Mouse (Mus musculus) bone marrow, adult 2 months (tissue): ENCODE measurements around the gene Olfr853. TPM values are rescaled to one million over a fixed set of nuclear protein-coding genes. Genes with fewer than 3 reads are reported as not detected.

Experiments
- H3K27ac ChIP-seq: fragments of 200-500 bp; 2 replicates; pipeline ENCODE4 v1.5.1; 2012; ENCODE audit warnings: low read depth, mild to moderate bottlenecking, control low read depth, inconsistent platforms, low read length; ENCODE audit not compliant: control insufficient read depth, poor library complexity, insufficient read depth
- H3K4me1 ChIP-seq: fragments of 200-500 bp; 2 replicates; pipeline ENCODE4 v1.6.1; 2011; ENCODE audit warnings: low read length; ENCODE audit not compliant: control insufficient read depth, insufficient read depth
- H3K4me3 ChIP-seq: fragments of 200-500 bp; replicated peaks from 2 replicates; pipeline ENCODE3; 2011; ENCODE audit warnings: mild to moderate bottlenecking, low read depth, low read length, control low read depth; ENCODE audit not compliant: control insufficient read depth
- CTCF ChIP-seq: fragments of 200-500 bp; IDR thresholded peaks from 2 replicates; pipeline ENCODE4 v1.5.1; 2011; ENCODE audit warnings: low read length, control low read depth; ENCODE audit not compliant: control insufficient read depth, insufficient read depth
- POLR2A ChIP-seq: fragments of 200-500 bp; IDR thresholded peaks from 2 replicates; pipeline ENCODE4 v1.6.1; 2011; ENCODE audit warnings: low read depth, mild to moderate bottlenecking, control low read depth, low read length, borderline replicate concordance; ENCODE audit not compliant: control insufficient read depth
- WGBS: fragments of 180-500 bp; shearing (Covaris S2); methylation state at CpG from one replicate; pipeline ENCODE4 v1.1.7; 2018; 5-methylcytosine and 5-hydroxymethylcytosine counted together
- polyA plus RNA-seq: library from polyadenylated mRNA; stranded (reverse); fragments of >200 nt; gene quantifications from 2 replicates; pipeline ENCODE4 v1.2.4, GENCODE M21; 2011; ENCODE audit warnings: low replicate concordance; ENCODE audit not compliant: missing spikeins, insufficient read depth, insufficient read length

Gene Olfr853
- polyA plus RNA-seq, result not detected in 2 replicates

- Histone ChIP-seq H3K4me3 (no peak within 1 kb of the TSS), H3K27ac (no peak within 1 kb of the TSS), H3K4me1 (no peaks in the 10 kb centered on the region)
- WGBS, result 71% methylated on average over 1 of the region's 1 CpGs
- TF ChIP-seq POLR2A (no peak), CTCF (no peak)
These were observed at the start of gene Olfr853 for GRCm38 (mm10) chr9:19540976-19541375. Gene Olfr853 (minus strand): TSS chr9:19541076.

DNA sequence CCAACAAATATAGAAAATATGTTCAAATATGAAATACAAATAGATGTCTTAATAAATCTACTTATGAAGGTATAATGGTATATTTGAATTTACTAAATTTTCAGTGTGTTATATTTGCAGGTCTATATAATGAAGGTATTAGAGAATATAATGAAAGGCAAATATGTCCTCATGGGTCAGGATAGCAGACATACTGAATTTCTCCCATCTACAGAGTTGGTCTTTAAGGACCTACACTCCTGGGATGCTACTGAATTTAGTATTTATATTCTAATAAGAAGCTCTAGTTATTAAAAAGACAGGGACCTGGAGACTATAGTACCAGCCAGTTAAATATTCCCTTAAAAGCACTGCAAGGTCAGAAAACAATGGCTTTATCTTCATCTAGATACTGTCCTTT is 41.4 kb upstream of the Olfr853 start, which contains the start of gene Olfr855:
Olfr855 (plus strand) TSS at position 301 of the 400 bp plus-strand sequence.
- Histone ChIP-seq H3K4me1 (no peaks in the 10 kb centered on the region), H3K4me3 (no peak within 1 kb of the TSS), H3K27ac (no peak within 1 kb of the TSS)
- TF ChIP-seq POLR2A (no peak), CTCF (no peak)

- Histone ChIP-seq H3K4me1 (no peaks in the 10 kb centered on the region), H3K27ac (no peak within 1 kb of the TSS), H3K4me3 (no peak within 1 kb of the TSS)
- TF ChIP-seq POLR2A (no peak), CTCF (no peak)
- WGBS, result 64% methylated on average over 1 of the region's 1 CpGs
These were observed 26.4 kb upstream of the Olfr853 start, which contains the start of gene Olfr854 for GRCm38 (mm10) chr9:19567282-19567681. Gene Olfr854 (minus strand): TSS chr9:19567382.

DNA sequence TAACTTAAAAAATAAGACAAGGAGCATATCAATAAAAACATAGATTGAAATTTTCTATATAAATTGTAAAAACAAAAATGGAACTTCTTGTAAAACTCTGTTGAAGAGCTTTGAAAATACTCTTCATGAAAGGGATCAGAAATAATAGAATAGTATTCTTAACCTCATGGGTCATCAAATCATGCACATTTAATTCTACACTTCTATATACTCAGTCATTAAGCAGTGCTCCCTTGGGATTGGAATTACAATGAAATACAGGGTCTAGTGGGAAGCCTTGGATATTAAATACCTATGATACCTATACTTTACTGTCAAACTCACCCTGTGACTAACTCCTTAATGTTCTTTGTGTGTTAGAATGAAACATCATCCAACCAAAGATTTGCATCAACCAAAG is 47.9 kb downstream of the Olfr853 start, which contains the start of gene Olfr851:
Olfr851 (plus strand) TSS at position 301 of the 400 bp plus-strand sequence.
- Histone ChIP-seq H3K27ac (no peak within 1 kb of the TSS), H3K4me3 (no peak within 1 kb of the TSS), H3K4me1 (no peaks in the 10 kb centered on the region)
- TF ChIP-seq CTCF (no peak), POLR2A (no peak)

Other genes with a start within 250 kb of the Olfr853 start
- gene Olfr844, start 224.7 kb downstream of the Olfr853 start, polyA plus RNA-seq, result not detected in 2 replicates
- not detected in 2 replicates for gene Olfr845, start 204.6 kb downstream of the Olfr853 start, polyA plus RNA-seq
- not detected in 2 replicates for gene Olfr846, start 177.1 kb downstream of the Olfr853 start, polyA plus RNA-seq
- gene Olfr847, start 162.4 kb downstream of the Olfr853 start, polyA plus RNA-seq, result not detected in 2 replicates
- gene Olfr849, start 100.8 kb downstream of the Olfr853 start, polyA plus RNA-seq, result not detected in 2 replicates
- gene Olfr850, start 62.8 kb downstream of the Olfr853 start, polyA plus RNA-seq, result not detected in 2 replicates
- not detected in 2 replicates for gene Olfr851, start 47.8 kb downstream of the Olfr853 start, polyA plus RNA-seq
- not detected in 2 replicates for gene Olfr854, start 26.3 kb upstream of the Olfr853 start, polyA plus RNA-seq
- not detected in 2 replicates for gene Olfr855, start 41.5 kb upstream of the Olfr853 start, polyA plus RNA-seq
- 4.4 and 8.6 TPM in 2 replicates for gene Zfp317, start 81.0 kb upstream of the Olfr853 start, polyA plus RNA-seq
- not detected in 2 replicates for gene Olfr857, start 168.4 kb upstream of the Olfr853 start, polyA plus RNA-seq
- not detected in 2 replicates for gene Olfr58, start 239.2 kb upstream of the Olfr853 start, polyA plus RNA-seq